In genomic region chr6:86096733-86097132, GRCm38 (mm10) we compare ENCODE assay signal across 13 mouse cellular contexts.
"Had no signal": no experiment of that assay in that cellular context is flagged by ENCODE, and none has a peak within 500 bp of the region (broad histone marks: within the 10 kb centered on the region; RNA-seq: fewer than 3 reads in every experiment).

No protein-coding gene starts in this region.

- DNase-seq: kidney, postnatal 10 days; kidney, postnatal 4 days; lung, adult 2 months; lung, postnatal 4 days; midbrain, embryonic 14.5 days; thymus, postnatal 4 days had no signal

- H3K27ac ChIP-seq: liver, embryonic 15.5 days; midbrain, embryonic 10.5 days; neural tube, embryonic 15.5 days; stomach, postnatal 0 days had no signal

- H3K4me3 ChIP-seq: liver, embryonic 15.5 days; midbrain, embryonic 10.5 days; myocyte; neural tube, embryonic 15.5 days had no signal

- H3K9me3 ChIP-seq: liver, embryonic 15.5 days; midbrain, embryonic 10.5 days; neural tube, embryonic 15.5 days had no signal

- H3K4me2 ChIP-seq: liver, embryonic 11.5 days; liver, embryonic 15.5 days; neural tube, embryonic 15.5 days had no signal

- H3K27me3 ChIP-seq: liver, embryonic 15.5 days; neural tube, embryonic 15.5 days had no signal

- ATAC-seq: lung, postnatal 0 days had no signal

- H3K9ac ChIP-seq: liver, embryonic 15.5 days; neural tube, embryonic 15.5 days had no signal
